Mouse (Mus musculus): Measurements from ENCODE around the gene Rab12.

DNA sequence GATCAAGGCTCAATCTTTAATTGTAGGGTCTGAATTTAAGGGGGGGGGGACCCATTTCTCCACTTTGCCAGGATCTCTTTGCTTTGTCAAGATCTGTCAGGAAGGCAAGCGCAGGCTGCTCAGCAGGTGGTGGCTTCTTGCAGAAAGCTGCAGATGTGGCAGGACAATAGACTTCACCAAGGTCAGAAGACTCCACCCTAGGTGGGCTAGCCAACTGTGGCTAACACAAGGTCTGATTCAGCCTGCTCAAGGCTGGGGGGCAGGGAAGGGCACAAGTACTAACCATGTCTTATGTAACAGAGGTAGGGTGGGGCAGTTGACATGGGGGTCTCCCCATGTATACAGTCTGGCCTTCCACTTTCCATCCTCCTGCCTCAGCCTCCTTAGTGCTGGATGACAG is 62.3 kb downstream of the Rab12 start:
- TF ChIP-seq CTCF (IDR thresholded peaks at IDR 0.05; ENCODE audit: extremely low read depth, insufficient read depth, low read length) (no peak), POLR2A (IDR thresholded peaks at IDR 0.05; ENCODE audit: extremely low read depth, insufficient read depth, low read length) (no peak)

Data from cortical plate, adult 2 months (tissue).